Mouse (Mus musculus): ENCODE data around the gene Acod1. TPM values are rescaled to one million over a fixed set of nuclear protein-coding genes. Genes with fewer than 3 reads are reported as not detected.

The Acod1 gene
- polyA plus RNA-seq, 1 experiment from 2014 or later: not detected

GRCm38 (mm10) chr14:103069465-103069863, 22.7 kb downstream of the Acod1 start:
- no peak; the same call in 1 of the 2 replicates for ATAC-seq (ENCODE audit: low read depth)
- peak overlapping the region; percentile 66 for H3K4me3 ChIP-seq (ENCODE audit: low read depth, low read length)
- H3K9ac ChIP-seq (replicated peaks; ENCODE audit: low read depth, low read length): peak overlapping the region; percentile 67; the same call in 1 of the 2 replicates
- peak overlapping the region; percentile 36 for H3K27ac ChIP-seq (ENCODE audit: low read depth, low read length)
- WGBS: 14% methylated on average over 12 of the region's 12 CpGs
- no peaks in the 10 kb centered on the region for H3K9me3 ChIP-seq (ENCODE audit: control insufficient read depth, low read length)
- H3K27me3 ChIP-seq (ENCODE audit: control insufficient read depth, insufficient read depth, low read length): no peaks in the 10 kb centered on the region
- H3K4me1 ChIP-seq (ENCODE audit: control insufficient read depth, insufficient read depth, low read length): peaks cover 9% of the 10 kb centered on the region; the same call in 1 of the 2 replicates
- H3K36me3 ChIP-seq (ENCODE audit: control insufficient read depth, insufficient read depth, low read length): no peaks in the 10 kb centered on the region
- H3K4me2 ChIP-seq (ENCODE audit: low read depth, low read length): peak overlapping the region; percentile 64

- no peaks in the 10 kb centered on the region for H3K9me3 ChIP-seq (ENCODE audit: control insufficient read depth, low read length)
- peak within 1 kb of the TSS; percentile 66 for H3K4me3 ChIP-seq (ENCODE audit: low read depth, low read length)
- H3K9ac ChIP-seq (replicated peaks; ENCODE audit: low read depth, low read length): peak within 1 kb of the TSS; percentile 67
- no peaks in the 10 kb centered on the region for H3K27me3 ChIP-seq (ENCODE audit: control insufficient read depth, insufficient read depth, low read length)
- peak within 1 kb of the TSS; percentile 36 for H3K27ac ChIP-seq (ENCODE audit: low read depth, low read length)
- peak within 1 kb of the TSS; percentile 64 for H3K4me2 ChIP-seq (ENCODE audit: low read depth, low read length)
- ATAC-seq (ENCODE audit: low read depth): peak; percentile 97
- under 1% methylated on average over 65 of the region's 65 CpGs for WGBS
- no peaks in the 10 kb centered on the region for H3K36me3 ChIP-seq (ENCODE audit: control insufficient read depth, insufficient read depth, low read length)
- peaks cover 9% of the 10 kb centered on the region; the same call in 1 of the 2 replicates for H3K4me1 ChIP-seq (ENCODE audit: control insufficient read depth, insufficient read depth, low read length)
Measured at GRCm38 (mm10) chr14:103069864-103070611, 23.3 kb downstream of the Acod1 start, which contains the start of gene Cln5. Cln5 (plus strand) TSS chr14:103070216.

- peak overlapping the region; percentile 64 for H3K4me2 ChIP-seq (ENCODE audit: low read depth, low read length)
- H3K4me1 ChIP-seq (ENCODE audit: control insufficient read depth, insufficient read depth, low read length): peaks cover 9% of the 10 kb centered on the region; the same call in 1 of the 2 replicates
- no peaks in the 10 kb centered on the region for H3K27me3 ChIP-seq (ENCODE audit: control insufficient read depth, insufficient read depth, low read length)
- 3% methylated on average over 10 of the region's 10 CpGs for WGBS
- H3K4me3 ChIP-seq (ENCODE audit: low read depth, low read length): peak overlapping the region; percentile 66
- no peak overlapping the region for H3K27ac ChIP-seq (ENCODE audit: low read depth, low read length)
- H3K36me3 ChIP-seq (ENCODE audit: control insufficient read depth, insufficient read depth, low read length): no peaks in the 10 kb centered on the region
- no peak for ATAC-seq (ENCODE audit: low read depth)
- H3K9ac ChIP-seq (replicated peaks; ENCODE audit: low read depth, low read length): peak overlapping the region; percentile 67
- H3K9me3 ChIP-seq (ENCODE audit: control insufficient read depth, low read length): no peaks in the 10 kb centered on the region
Measured at GRCm38 (mm10) chr14:103070790-103071189, 24.0 kb downstream of the Acod1 start.

- H3K9ac ChIP-seq (replicated peaks; ENCODE audit: low read depth, low read length): no peak overlapping the region
- no peak for ATAC-seq (ENCODE audit: low read depth)
- no peak overlapping the region for H3K4me3 ChIP-seq (ENCODE audit: low read depth, low read length)
- H3K36me3 ChIP-seq (ENCODE audit: control insufficient read depth, insufficient read depth, low read length): peaks cover 3% of the 10 kb centered on the region; the same call in 1 of the 2 replicates
- H3K27me3 ChIP-seq (ENCODE audit: control insufficient read depth, insufficient read depth, low read length): no peaks in the 10 kb centered on the region
- no peak overlapping the region for H3K4me2 ChIP-seq (ENCODE audit: low read depth, low read length)
- H3K4me1 ChIP-seq (ENCODE audit: control insufficient read depth, insufficient read depth, low read length): peaks cover 9% of the 10 kb centered on the region; the same call in 1 of the 2 replicates
- no peaks in the 10 kb centered on the region for H3K9me3 ChIP-seq (ENCODE audit: control insufficient read depth, low read length)
- 91% methylated on average over 12 of the region's 12 CpGs for WGBS
- H3K27ac ChIP-seq (ENCODE audit: low read depth, low read length): no peak overlapping the region
Measured at GRCm38 (mm10) chr14:103071471-103071870, 24.7 kb downstream of the Acod1 start.

- no peaks in the 10 kb centered on the region for H3K9me3 ChIP-seq (ENCODE audit: control insufficient read depth, low read length)
- no peak overlapping the region for H3K27ac ChIP-seq (ENCODE audit: low read depth, low read length)
- H3K4me2 ChIP-seq (ENCODE audit: low read depth, low read length): no peak overlapping the region
- H3K27me3 ChIP-seq (ENCODE audit: control insufficient read depth, insufficient read depth, low read length): no peaks in the 10 kb centered on the region
- no peak for ATAC-seq (ENCODE audit: low read depth)
- 86% methylated on average over 4 of the region's 4 CpGs for WGBS
- peaks cover 3% of the 10 kb centered on the region; the same call in 1 of the 2 replicates for H3K36me3 ChIP-seq (ENCODE audit: control insufficient read depth, insufficient read depth, low read length)
- H3K9ac ChIP-seq (replicated peaks; ENCODE audit: low read depth, low read length): no peak overlapping the region
- no peak overlapping the region for H3K4me3 ChIP-seq (ENCODE audit: low read depth, low read length)
- H3K4me1 ChIP-seq (ENCODE audit: control insufficient read depth, insufficient read depth, low read length): peaks cover 9% of the 10 kb centered on the region; the same call in 1 of the 2 replicates
Measured at GRCm38 (mm10) chr14:103072731-103073130, 26.0 kb downstream of the Acod1 start.

- Histone ChIP-seq H3K4me2 (ENCODE audit: low read depth, low read length) (no peak overlapping the region), H3K9ac (replicated peaks; ENCODE audit: low read depth, low read length) (no peak overlapping the region), H3K4me3 (ENCODE audit: low read depth, low read length) (no peak overlapping the region), H3K9me3 (ENCODE audit: control insufficient read depth, low read length) (no peaks in the 10 kb centered on the region), H3K27me3 (ENCODE audit: control insufficient read depth, insufficient read depth, low read length) (no peaks in the 10 kb centered on the region), H3K27ac (ENCODE audit: low read depth, low read length) (no peak overlapping the region), H3K4me1 (ENCODE audit: control insufficient read depth, insufficient read depth, low read length) (peaks cover 9% of the 10 kb centered on the region; the same call in 1 of the 2 replicates), H3K36me3 (ENCODE audit: control insufficient read depth, insufficient read depth, low read length) (peaks cover 3% of the 10 kb centered on the region; the same call in 1 of the 2 replicates)
- no peak for ATAC-seq (ENCODE audit: low read depth)
- WGBS: 82% methylated on average over 8 of the region's 8 CpGs
Measured at GRCm38 (mm10) chr14:103073825-103074224, 27.0 kb downstream of the Acod1 start.

GRCm38 (mm10) chr14:103075166-103075565, 28.4 kb downstream of the Acod1 start:
- ATAC-seq (ENCODE audit: low read depth): no peak
- H3K27me3 ChIP-seq (ENCODE audit: control insufficient read depth, insufficient read depth, low read length): no peaks in the 10 kb centered on the region
- WGBS: 78% methylated on average over 7 of the region's 7 CpGs
- no peak overlapping the region for H3K4me2 ChIP-seq (ENCODE audit: low read depth, low read length)
- H3K36me3 ChIP-seq (ENCODE audit: control insufficient read depth, insufficient read depth, low read length): peaks cover 3% of the 10 kb centered on the region; the same call in 1 of the 2 replicates
- H3K4me1 ChIP-seq (ENCODE audit: control insufficient read depth, insufficient read depth, low read length): 0 out of 2 replicates have a peak, but pooled peaks cover 4% of the 10 kb centered on the region
- H3K9me3 ChIP-seq (ENCODE audit: control insufficient read depth, low read length): no peaks in the 10 kb centered on the region
- no peak overlapping the region for H3K9ac ChIP-seq (replicated peaks; ENCODE audit: low read depth, low read length)
- H3K4me3 ChIP-seq (ENCODE audit: low read depth, low read length): no peak overlapping the region
- no peak overlapping the region for H3K27ac ChIP-seq (ENCODE audit: low read depth, low read length)

GRCm38 (mm10) chr14:103077272-103078005, 30.7 kb downstream of the Acod1 start:
- Histone ChIP-seq H3K27ac (ENCODE audit: low read depth, low read length) (no peak overlapping the region), H3K9me3 (ENCODE audit: control insufficient read depth, low read length) (no peaks in the 10 kb centered on the region), H3K4me3 (ENCODE audit: low read depth, low read length) (no peak overlapping the region), H3K4me2 (ENCODE audit: low read depth, low read length) (no peak overlapping the region), H3K27me3 (ENCODE audit: control insufficient read depth, insufficient read depth, low read length) (no peaks in the 10 kb centered on the region), H3K9ac (replicated peaks; ENCODE audit: low read depth, low read length) (no peak overlapping the region), H3K4me1 (ENCODE audit: control insufficient read depth, insufficient read depth, low read length) (no peaks in the 10 kb centered on the region), H3K36me3 (ENCODE audit: control insufficient read depth, insufficient read depth, low read length) (peaks cover 3% of the 10 kb centered on the region; the same call in 1 of the 2 replicates)
- 92% methylated on average over 9 of the region's 9 CpGs for WGBS
- ATAC-seq (ENCODE audit: low read depth): no peak

All from neural tube, embryonic 14.5 days (tissue).